Mouse (Mus musculus) embryonic facial prominence, embryonic 11.5 days (tissue): Measurements from ENCODE around the gene Rnf183. TPM values are rescaled to one million over a fixed set of nuclear protein-coding genes. Genes with fewer than 3 reads are reported as not detected.

Source experiments
- ATAC-seq: fragments of 200-750 bp; cut with Nextera tagmentation; replicated peaks from 2 replicates; pipeline ENCODE4 v1.8.0; 2017; ENCODE audit warnings: low read depth; ENCODE audit not compliant: insufficient number of reproducible peaks, low FRiP score, low TSS enrichment
- DNase-seq: peaks from one replicate; pipeline ENCODE4 v3.0.0-alpha.2; 2015; ENCODE audit warnings: low spot score
- H3K27ac ChIP-seq: fragments of 300-500 bp; sonication (generic); replicated peaks from 2 replicates; pipeline ENCODE4 v1.5.1; 2014; ENCODE audit warnings: mild to moderate bottlenecking, low read depth, low read length, control low read depth
- H3K27me3 ChIP-seq: fragments of 300-500 bp; sonication (generic); 2 replicates; pipeline ENCODE4 v1.6.1; 2014; ENCODE audit warnings: mild to moderate bottlenecking, low read length, moderate library complexity, mixed read lengths; ENCODE audit not compliant: control insufficient read depth, insufficient read depth
- H3K36me3 ChIP-seq: fragments of 300-500 bp; sonication (generic); replicated peaks from 2 replicates; pipeline ENCODE4 v1.6.1; 2014; ENCODE audit warnings: low read depth, mild to moderate bottlenecking, low read length, moderate library complexity, mixed read lengths; ENCODE audit not compliant: control insufficient read depth, insufficient read depth
- H3K4me1 ChIP-seq: fragments of 300-500 bp; sonication (generic); 2 replicates; pipeline ENCODE4 v1.6.1; 2014; ENCODE audit warnings: low read length, mixed read lengths; ENCODE audit not compliant: control insufficient read depth, insufficient read depth
- H3K4me2 ChIP-seq: fragments of 300-500 bp; sonication (generic); 2 replicates; pipeline ENCODE4 v1.6.1; 2014; ENCODE audit warnings: low read depth, mild to moderate bottlenecking, control low read depth, low read length, moderate library complexity
- H3K4me3 ChIP-seq: fragments of 300-500 bp; sonication (generic); 2 replicates; pipeline ENCODE4 v1.5.1; 2014; ENCODE audit warnings: low read depth, low read length, control low read depth
- H3K9ac ChIP-seq: fragments of 300-500 bp; sonication (generic); replicated peaks from 2 replicates; pipeline ENCODE4 v1.6.1; 2014; ENCODE audit warnings: mild to moderate bottlenecking, control low read depth, low read length
- H3K9me3 ChIP-seq: fragments of 300-500 bp; sonication (generic); replicated peaks from 2 replicates; pipeline ENCODE4 v1.6.1; 2016; ENCODE audit warnings: mild to moderate bottlenecking, low read length, inconsistent platforms, mixed read lengths; ENCODE audit not compliant: control insufficient read depth
- WGBS: fragments of 180-500 bp; shearing (Covaris S2); extraction: QIAGEN DNeasy Blood & Tissue Kit; methylation state at CpG from one replicate; pipeline ENCODE4 v1.1.7; 2014; 5-methylcytosine and 5-hydroxymethylcytosine counted together
- polyA plus RNA-seq: library from polyadenylated mRNA; unstranded; fragments of >200 nt; fragmentation: Nextera tagmentation; extraction: Ambion mirVana; gene quantifications from 2 replicates; pipeline ENCODE4 v1.2.1, GENCODE M21; 2014

Rnf183 gene
- polyA plus RNA-seq, 1 experiment from 2014 or later = not detected

DNA sequence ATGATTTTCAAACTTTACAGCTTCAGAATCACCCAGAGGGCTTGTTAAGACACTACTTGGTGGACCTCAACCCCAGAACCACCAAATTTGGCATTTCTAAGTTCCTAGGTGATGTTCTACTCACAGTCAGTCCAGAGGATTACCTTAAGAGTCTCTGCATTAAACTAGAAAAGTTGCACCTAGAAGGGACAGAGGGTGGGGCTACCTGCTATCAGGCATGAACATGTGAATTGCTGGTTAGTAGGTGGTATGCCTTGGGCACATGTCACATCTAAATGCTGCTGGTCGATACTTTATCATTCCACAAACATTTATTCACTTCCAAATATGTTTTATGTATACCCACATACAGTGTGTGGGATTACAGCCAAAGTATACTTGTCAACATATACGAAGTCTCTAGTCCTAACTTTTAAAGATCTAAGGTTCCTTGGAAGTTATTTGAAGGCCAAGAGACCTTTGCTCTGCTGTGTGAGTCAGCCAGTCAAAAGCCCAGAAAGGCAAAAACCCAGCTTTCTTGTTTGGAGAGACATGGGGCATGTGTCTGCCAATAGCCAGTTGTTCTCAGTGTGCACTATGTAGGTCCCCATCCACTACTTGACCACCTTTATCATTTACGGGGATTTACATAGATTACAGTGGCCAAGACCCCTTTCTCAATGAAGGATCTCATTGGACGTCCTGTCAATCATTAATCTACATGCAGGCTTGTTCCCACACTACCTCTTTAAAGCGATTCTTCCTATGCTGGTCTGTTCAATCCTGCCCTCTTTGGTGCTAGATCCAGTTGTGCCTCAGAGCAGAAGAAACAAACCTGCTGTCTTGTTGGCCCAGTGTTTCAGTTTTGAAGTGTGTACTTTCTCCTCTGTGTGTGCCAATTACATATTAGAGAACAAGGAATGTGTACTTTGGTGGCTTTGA is 45.2 kb downstream of the Rnf183 start:
- Histone ChIP-seq H3K27me3 (no peaks in the 10 kb centered on the region), H3K27ac (no peak overlapping the region), H3K36me3 (no peaks in the 10 kb centered on the region), H3K4me1 (no peaks in the 10 kb centered on the region), H3K9me3 (no peaks in the 10 kb centered on the region), H3K4me3 (no peak overlapping the region), H3K4me2 (no peak overlapping the region), H3K9ac (no peak overlapping the region)
- ATAC-seq (no peak), DNase-seq (no peak)
- 89% methylated on average over 5 of the region's 5 CpGs for WGBS

GRCm38 (mm10) chr4:62385439-62385838 is 49.6 kb downstream of the Rnf183 start:
- ATAC-seq (no peak), DNase-seq (no peak)
- H3K27me3 ChIP-seq = no peaks in the 10 kb centered on the region
- no peak overlapping the region for H3K4me3 ChIP-seq
- H3K9me3 ChIP-seq = no peaks in the 10 kb centered on the region
- no peak overlapping the region for H3K9ac ChIP-seq
- H3K4me1 ChIP-seq = no peaks in the 10 kb centered on the region
- 94% methylated on average over 7 of the region's 7 CpGs for WGBS
- H3K4me2 ChIP-seq = no peak overlapping the region
- no peak overlapping the region for H3K27ac ChIP-seq
- no peaks in the 10 kb centered on the region for H3K36me3 ChIP-seq

DNA sequence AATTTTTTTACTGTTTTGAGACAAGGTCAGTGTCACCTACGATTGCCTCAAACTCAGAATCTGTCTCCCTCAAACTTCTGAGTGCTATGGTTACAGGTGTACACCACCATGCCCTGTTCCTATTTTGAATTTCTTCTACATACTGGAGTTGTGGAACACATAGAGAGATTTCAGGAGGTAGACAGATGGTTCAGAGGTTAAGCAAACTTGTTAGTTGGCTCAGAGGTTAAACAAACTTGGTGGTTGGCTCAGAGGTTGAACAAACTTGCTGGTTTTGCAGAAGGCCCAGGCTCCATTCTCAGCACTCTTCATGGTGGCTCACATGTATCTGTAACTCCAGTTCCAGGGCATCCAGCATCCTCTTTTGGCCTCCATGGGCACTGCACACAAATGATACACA is 50.9 kb downstream of the Rnf183 start:
- WGBS = 88% methylated on average over 1 of the region's 1 CpGs
- H3K27me3 ChIP-seq = no peaks in the 10 kb centered on the region
- no peak overlapping the region for H3K4me3 ChIP-seq
- DNase-seq = no peak
- no peak overlapping the region for H3K27ac ChIP-seq
- H3K4me2 ChIP-seq = no peak overlapping the region
- ATAC-seq = no peak
- H3K9ac ChIP-seq = no peak overlapping the region
- H3K36me3 ChIP-seq = no peaks in the 10 kb centered on the region
- no peaks in the 10 kb centered on the region for H3K4me1 ChIP-seq
- H3K9me3 ChIP-seq = no peaks in the 10 kb centered on the region

GRCm38 (mm10) chr4:62383752-62384151 is 51.3 kb downstream of the Rnf183 start:
- ATAC-seq = no peak
- WGBS = 85% methylated on average over 7 of the region's 7 CpGs
- Histone ChIP-seq H3K9ac (no peak overlapping the region), H3K4me1 (no peaks in the 10 kb centered on the region), H3K4me2 (no peak overlapping the region), H3K27ac (no peak overlapping the region), H3K36me3 (no peaks in the 10 kb centered on the region), H3K27me3 (no peaks in the 10 kb centered on the region), H3K9me3 (no peaks in the 10 kb centered on the region), H3K4me3 (no peak overlapping the region)
- no peak for DNase-seq

DNA sequence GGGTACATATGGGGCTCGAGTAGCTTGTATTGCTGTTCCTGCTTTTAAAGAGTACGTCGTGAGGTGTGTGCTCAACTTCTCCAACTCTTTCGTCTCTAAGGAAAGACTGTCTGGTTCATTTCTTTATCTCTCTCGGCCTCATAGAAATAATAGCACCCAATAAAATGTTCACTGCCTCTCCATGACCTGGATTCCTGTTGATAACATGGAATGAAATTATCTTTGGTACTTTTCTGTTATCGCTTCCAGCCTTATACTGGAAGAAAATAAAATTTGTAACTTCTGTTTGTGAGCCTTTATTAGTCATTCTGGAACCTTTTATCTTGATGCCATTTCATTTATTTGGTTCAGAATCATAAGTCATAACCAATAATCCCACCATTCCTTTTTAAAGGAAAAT is 51.8 kb downstream of the Rnf183 start:
- H3K9me3 ChIP-seq = no peaks in the 10 kb centered on the region
- H3K27me3 ChIP-seq = no peaks in the 10 kb centered on the region
- H3K4me3 ChIP-seq = no peak overlapping the region
- DNase-seq (no peak), ATAC-seq (no peak)
- no peaks in the 10 kb centered on the region for H3K36me3 ChIP-seq
- no peak overlapping the region for H3K9ac ChIP-seq
- no peak overlapping the region for H3K27ac ChIP-seq
- no peak overlapping the region for H3K4me2 ChIP-seq
- no peaks in the 10 kb centered on the region for H3K4me1 ChIP-seq
- WGBS = 93% methylated on average over 6 of the region's 6 CpGs

GRCm38 (mm10) chr4:62379724-62380381 is 55.2 kb downstream of the Rnf183 start:
- no peaks in the 10 kb centered on the region for H3K9me3 ChIP-seq
- H3K4me2 ChIP-seq = no peak overlapping the region
- no peaks in the 10 kb centered on the region for H3K4me1 ChIP-seq
- H3K27ac ChIP-seq = no peak overlapping the region
- ATAC-seq (no peak), DNase-seq (no peak)
- H3K9ac ChIP-seq = no peak overlapping the region
- H3K36me3 ChIP-seq = no peaks in the 10 kb centered on the region
- 85% methylated on average over 9 of the region's 9 CpGs for WGBS
- no peaks in the 10 kb centered on the region for H3K27me3 ChIP-seq
- no peak overlapping the region for H3K4me3 ChIP-seq

Other genes with a start within 250 kb of the Rnf183 start
- gene Zfp37, start 204.2 kb downstream of the Rnf183 start, polyA plus RNA-seq = 25.6 and 28.3 TPM in 2 replicates
- 7.9 and 10.6 TPM in 2 replicates for gene Slc31a2, start 172.7 kb downstream of the Rnf183 start, polyA plus RNA-seq
- 16.3 and 18.4 TPM in 2 replicates for gene Fkbp15, start 74.7 kb downstream of the Rnf183 start, polyA plus RNA-seq
- 49.0 and 51.2 TPM in 2 replicates for gene Slc31a1, start 74.5 kb downstream of the Rnf183 start, polyA plus RNA-seq
- 231 TPM in 2 replicates for gene Cdc26, start 26.6 kb downstream of the Rnf183 start, polyA plus RNA-seq
- 31.8 and 31.9 TPM in 2 replicates for gene Prpf4, start 26.5 kb downstream of the Rnf183 start, polyA plus RNA-seq
- gene Wdr31, start 35.6 kb upstream of the Rnf183 start, polyA plus RNA-seq = 6.4 and 7.1 TPM in 2 replicates
- gene Bspry, start 44.8 kb upstream of the Rnf183 start, polyA plus RNA-seq = 1.8 and 2.2 TPM in 2 replicates
- 10.1 and 15.2 TPM in 2 replicates for gene Hdhd3, start 68.2 kb upstream of the Rnf183 start, polyA plus RNA-seq
- gene Alad, start 84.7 kb upstream of the Rnf183 start, polyA plus RNA-seq = 88.7 and 90.2 TPM in 2 replicates
- 103 and 105 TPM in 2 replicates for gene Pole3, start 89.8 kb upstream of the Rnf183 start, polyA plus RNA-seq
- 0.66 and 0.83 TPM in 2 replicates for gene 4933430I17Rik, start 90.1 kb upstream of the Rnf183 start, polyA plus RNA-seq
- 21.0 and 24.8 TPM in 2 replicates for gene Rgs3, start 124.6 kb upstream of the Rnf183 start, polyA plus RNA-seq